Mouse (Mus musculus): Measurements from ENCODE around the gene Odf3l2.

The Odf3l2 gene

DNA sequence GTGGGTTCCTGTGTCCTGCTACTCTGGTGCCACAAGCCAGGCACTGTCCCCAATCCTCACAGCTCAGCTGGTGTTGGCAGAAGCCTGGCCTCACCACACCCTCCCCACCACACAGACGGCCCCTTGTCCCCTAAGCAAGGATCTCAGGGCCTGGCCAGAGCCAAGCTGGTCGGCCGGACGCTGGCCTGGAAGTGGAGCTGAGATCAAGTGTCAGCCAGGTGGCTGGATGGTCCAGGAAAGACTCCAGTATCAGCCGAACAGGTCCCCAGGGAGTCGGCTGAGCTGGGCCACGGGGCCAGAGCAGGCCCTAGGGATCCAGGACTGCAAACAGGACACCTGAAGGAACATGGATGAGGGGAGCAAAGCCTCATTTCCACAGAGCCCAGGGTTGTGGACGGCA, at the start of gene Odf3l2:
Gene Odf3l2, minus strand, starts transcription at position 28 of the 400 bp plus-strand sequence.
- no peak for DNase-seq (ENCODE audit: inconsistent age in 2 of 2, low spot score in 1 of 2)

DNA sequence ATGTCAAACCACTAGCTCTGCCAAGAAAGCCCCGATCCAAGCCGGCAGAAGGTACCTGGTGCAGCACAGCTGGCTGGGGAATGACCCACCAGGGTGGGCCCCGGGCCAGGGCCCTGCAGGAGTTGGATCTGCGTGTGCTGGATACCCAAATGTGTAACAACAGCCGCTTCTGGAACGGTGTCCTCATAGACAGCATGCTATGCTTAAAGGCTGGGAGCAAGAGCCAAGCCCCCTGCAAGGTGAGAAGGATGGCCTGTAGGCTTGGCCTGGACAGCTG, 48.8 kb upstream of the Odf3l2 start:
- DNase-seq (ENCODE audit: inconsistent age in 2 of 2, low spot score in 1 of 2) = no peak

DNA sequence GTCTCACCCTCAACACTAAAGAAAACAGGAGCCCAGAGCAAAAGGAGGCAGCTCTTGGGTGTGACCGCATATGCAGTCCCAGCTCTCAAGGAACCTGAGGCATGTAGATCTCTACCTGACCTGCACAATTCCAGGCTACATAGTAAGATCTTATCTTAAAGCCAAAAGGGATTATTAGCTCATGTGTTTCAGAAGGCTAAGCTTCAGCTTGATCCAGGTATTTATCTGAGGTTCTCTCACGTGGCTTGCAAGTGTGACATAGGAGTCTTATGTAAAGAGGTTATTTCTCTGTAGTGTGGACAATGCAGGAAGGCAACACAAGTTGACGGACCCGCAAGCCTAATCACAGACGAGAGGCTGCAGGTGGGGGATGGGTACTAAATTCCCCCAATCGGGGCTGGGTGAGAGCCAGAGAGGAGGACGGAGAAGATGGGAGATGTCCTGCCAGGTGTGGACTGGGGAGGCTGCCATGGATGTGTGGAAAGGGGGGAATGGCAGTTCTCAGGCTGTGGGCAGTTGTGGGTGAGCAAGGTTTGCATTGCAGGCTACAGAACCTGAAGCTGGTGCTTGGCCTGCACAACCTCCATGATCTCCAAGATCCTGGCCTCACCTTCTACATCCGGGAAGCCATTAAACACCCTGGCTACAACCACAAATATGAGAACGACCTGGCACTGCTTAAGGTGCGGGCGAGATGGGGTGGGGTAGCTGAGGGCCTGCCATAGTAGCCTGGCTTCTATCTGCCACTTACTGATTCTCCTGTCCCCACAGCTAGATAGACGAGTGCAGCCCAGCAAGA, 48.2 kb upstream of the Odf3l2 start:
- DNase-seq (ENCODE audit: inconsistent age in 2 of 2, low spot score in 1 of 2) = no peak

DNA sequence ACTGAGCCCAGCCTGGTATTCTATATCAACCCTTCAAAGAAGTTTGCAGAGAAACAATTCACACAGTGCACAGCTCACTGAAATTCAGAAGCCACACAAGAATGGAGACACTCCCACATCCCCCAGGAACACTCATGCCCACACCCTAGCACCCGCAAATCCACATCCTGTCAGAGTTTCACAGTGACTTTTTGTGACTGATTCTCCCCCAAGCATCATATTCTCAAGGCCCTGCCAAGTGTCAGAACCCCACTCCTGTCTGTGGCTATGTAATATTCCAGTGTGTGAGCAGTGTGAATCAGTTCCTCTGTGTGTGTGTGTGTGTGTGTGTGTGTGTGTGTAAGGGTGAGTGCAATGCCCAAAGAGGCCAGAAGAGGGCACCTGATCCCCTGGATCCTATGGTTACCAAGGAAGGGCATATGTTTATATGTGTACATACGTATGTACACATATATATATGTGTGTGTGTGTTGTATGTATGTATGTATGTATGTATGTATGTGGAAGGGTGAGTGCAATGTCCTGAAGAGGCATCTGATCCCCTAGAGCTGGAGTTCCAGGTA, 46.5 kb upstream of the Odf3l2 start:
- no peak for DNase-seq (ENCODE audit: inconsistent age in 2 of 2, low spot score in 1 of 2)

DNA sequence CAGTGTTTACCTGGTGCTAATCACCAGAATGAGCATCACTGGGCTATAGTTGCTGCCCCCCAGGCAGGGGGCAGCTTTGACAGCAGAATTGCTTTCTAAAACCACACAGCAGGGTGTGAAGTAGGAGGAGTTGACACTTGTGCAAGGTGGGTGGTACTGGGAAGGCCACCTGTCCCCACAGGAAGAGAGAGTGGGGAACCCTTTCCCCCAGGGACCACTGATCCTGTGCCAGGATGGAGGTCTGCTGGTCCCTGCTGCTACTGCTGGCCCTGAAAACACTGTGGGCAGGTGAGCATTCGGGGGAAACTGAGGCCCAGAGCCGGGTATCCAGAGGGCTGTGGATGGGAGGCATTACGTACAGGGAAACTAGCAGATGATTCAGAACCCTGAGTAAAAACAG, 43.6 kb upstream of the Odf3l2 start:
- no peak for DNase-seq (ENCODE audit: inconsistent age in 2 of 2, low spot score in 1 of 2)

DNA sequence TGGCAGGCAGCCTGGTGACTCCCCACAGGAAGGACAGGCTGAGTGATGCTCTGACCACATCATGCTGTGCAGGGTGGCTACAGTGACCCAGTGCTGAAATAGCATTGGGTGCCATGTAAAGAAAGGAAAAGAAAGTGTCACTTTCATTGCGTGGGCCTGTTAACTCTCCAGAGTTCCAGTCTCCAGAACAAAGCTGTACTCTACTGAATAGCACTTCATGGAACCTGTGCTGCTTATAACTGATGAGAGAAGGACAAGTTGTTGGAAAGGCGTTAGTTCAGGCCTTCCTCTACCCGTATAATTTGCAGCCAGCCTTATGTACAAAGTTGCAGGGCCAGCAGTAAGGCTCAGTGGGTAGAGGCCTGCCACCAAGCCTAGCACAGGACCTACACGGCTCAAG, 43.2 kb upstream of the Odf3l2 start, which contains the start of gene Gzmm:
Gene Gzmm, plus strand, starts transcription at position 301 of the 400 bp plus-strand sequence.
- DNase-seq (ENCODE audit: inconsistent age in 2 of 2, low spot score in 1 of 2) = peak in 1 of 2 experiments; percentile 52

DNA sequence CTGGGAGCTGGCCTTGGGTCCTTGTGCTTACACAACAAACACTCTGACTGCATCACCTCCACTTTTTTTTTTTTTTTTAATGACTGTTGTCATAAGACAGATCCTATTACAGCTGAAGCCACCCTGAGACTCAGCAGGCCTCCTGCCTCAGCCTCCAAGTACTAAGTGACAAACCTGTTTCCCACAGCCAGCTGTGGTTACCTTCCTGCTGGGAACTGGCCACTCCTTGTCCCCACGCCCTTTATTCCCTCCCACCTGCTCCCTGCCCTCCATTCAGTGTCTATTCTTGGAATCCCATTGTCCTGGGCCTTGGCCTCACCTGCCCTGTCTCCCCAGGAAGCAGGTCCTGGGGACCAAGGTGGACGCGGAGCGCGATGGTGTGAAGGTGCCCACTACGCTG, 42.0 kb upstream of the Odf3l2 start:
- DNase-seq (ENCODE audit: inconsistent age in 2 of 2, low spot score in 1 of 2) = no peak

DNA sequence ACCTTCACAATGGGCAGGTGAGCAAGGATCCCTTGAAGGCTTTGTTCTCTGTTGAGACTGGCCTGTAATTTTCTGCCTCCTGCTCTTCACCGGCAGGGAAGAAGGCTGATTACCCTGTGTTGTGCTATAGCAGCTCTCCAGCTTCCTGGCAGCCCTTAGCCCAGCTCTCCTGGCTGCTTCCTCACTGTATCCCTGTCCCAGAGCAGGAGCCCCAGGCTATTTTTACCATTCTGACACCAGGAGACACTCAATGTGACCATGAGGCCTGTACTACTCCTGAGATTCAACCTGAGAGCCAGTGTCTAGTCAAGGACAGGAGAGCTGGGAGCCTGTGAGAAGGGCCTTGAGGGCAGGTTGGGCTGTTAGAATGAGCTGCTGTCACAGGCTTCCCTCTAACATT, 41.2 kb upstream of the Odf3l2 start:
- DNase-seq (ENCODE audit: inconsistent age in 2 of 2, low spot score in 1 of 2) = peak in 1 of 2 experiments; percentile 51

DNA sequence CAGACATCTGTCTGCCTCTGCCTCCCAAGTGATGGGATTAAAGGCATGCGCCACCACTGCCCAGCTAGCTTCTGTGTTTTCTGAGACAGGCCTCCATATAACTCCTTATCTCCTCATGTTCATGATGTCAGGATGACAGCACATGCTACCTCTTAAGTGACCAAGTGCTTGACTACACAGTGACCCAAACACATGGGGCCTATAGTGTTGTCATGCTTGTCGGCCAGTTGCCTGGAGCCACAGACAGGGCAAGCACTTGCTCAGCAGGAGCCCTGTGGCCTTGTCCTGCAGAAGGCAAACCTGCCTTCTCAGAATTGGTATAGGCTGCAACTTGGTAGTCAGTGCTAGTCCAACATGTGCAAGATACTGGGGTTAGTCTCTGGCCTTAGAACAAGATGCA, 40.7 kb upstream of the Odf3l2 start:
- DNase-seq (ENCODE audit: inconsistent age in 2 of 2, low spot score in 1 of 2) = no peak

DNA sequence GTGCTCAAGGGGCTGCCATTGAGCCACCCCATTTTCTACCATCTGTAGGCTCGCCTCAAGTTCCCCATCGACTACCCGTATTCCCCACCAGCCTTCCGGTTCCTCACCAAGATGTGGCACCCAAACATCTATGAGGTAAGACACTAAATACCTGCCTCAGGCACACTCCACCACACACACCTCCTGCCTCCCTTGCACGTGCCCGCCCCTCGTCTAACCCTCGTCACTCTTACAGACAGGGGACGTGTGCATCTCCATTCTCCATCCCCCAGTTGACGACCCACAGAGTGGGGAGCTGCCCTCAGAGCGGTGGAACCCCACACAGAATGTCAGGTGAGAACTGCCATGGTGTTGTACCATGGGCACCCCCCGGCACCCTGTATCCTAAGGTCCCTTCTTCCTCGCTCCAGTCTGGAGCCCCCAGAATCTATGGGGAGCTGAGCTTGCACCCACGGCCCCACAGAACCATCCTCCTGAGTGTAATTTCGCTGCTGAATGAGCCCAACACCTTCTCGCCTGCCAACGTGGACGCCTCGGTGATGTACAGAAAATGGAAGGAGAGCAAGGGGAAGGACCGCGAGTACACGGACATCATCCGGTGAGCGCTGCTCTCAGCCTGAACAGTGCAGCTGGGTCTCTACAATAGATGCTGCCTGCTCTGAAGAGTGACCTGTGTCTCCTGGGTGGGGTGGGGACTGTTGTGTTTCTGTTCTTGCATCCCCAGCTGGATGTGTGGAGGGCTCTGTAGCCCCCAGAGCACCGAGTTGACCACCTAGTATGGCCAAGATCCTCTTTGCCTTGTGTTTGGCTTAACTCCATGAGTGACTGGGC, 39.4 kb upstream of the Odf3l2 start:
- no peak for DNase-seq (ENCODE audit: inconsistent age in 2 of 2, low spot score in 1 of 2)

DNA sequence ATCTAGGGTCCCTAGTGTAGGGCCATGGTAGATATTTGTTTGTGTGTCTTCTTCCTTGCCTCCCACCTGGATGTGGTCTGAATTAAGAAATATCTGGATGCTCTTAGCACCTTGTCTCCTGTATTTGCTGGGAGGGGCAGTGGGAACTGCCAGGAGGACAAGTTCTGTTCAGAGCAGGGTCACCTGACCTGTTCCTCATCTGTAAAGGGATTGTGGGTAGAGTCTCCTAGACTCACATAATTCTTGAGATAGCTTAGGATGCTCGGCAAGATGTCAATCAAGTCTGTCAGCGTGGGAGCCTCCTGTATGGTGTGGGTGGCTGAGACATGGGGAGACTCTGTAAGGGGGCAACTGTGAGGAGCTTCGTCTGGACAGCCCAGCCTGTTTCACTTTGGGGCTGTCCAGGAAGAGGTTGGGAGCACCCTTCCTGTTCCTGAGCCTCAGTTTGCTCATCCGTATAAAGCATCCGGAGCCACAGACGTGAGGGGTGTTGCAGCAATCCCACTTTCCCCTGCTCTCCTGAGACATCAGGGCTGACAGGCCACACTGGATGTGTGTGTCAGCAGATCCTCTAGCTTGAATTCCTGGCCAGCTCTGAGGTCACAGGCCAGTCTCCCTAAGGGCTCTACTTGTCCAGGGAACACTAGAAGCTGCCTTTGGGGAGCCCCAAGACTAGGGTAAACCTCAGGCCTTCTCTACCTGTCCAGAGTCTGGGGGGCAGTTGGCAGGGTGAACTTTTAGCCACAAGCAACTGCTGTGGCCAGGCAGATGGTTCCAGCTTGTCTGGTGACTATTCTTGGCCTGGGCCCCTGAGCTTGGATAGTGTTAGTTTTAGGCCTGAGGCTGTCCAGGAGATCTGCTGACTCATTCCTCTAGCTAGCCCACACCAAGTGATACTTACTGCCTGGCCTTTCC, 38.4 kb upstream of the Odf3l2 start:
- DNase-seq (ENCODE audit: inconsistent age in 2 of 2, low spot score in 1 of 2) = peak in 1 of 2 experiments; percentile 76

DNA sequence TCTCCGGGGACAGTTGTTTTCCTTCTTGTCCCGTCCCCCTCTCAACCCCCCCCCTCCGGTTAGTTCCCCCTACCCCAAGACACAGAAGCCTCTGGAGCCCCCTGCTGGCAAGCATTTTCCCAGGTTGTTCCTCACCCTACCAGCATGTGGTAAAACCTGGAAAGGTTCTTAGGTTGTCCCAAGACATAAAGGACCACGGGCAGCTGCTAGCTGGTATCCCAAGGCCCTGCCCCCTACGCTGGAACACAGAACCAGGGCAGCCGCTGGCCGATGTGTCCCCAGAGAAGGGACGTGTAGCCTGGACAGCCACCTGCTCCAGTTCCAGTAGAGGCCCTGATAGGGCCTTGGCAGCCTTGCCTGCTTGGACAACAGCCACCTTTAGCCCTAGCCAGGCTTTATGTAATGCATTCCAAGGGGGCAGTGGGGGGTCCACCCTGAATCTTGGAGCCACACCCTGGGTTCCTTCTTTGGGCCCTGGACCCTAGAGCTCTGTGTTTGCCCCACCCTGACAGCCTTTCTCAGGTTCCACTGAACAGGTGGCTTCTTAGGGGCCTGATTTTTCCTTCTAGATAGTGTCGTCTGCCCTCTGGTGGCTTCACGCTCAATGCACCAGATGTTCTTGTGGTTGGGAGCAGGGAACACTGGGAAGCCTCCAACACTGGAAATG, 37.5 kb upstream of the Odf3l2 start:
- peak; percentile 71 to 89 for DNase-seq (ENCODE audit: inconsistent age in 2 of 2, low spot score in 1 of 2)

DNA sequence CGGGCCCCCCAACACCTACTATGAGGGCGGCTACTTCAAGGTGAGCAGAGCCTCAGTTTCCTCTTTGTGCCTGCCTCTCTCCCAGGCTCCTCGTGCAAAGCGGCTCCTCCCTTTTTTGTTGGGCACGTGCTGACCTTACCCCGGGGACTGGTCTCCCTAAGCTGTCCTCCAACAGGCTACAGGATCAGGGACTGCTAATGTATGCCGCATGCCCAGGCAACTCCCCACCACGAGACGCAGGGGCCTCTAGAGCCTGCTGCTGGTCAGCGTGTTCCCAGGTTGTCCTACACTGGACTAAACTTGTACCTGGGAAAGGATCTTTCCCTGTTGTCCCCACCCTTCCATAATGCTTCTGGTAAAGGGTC, 37.0 kb upstream of the Odf3l2 start:
- peak; percentile 66 to 82 for DNase-seq (ENCODE audit: inconsistent age in 2 of 2, low spot score in 1 of 2)

DNA sequence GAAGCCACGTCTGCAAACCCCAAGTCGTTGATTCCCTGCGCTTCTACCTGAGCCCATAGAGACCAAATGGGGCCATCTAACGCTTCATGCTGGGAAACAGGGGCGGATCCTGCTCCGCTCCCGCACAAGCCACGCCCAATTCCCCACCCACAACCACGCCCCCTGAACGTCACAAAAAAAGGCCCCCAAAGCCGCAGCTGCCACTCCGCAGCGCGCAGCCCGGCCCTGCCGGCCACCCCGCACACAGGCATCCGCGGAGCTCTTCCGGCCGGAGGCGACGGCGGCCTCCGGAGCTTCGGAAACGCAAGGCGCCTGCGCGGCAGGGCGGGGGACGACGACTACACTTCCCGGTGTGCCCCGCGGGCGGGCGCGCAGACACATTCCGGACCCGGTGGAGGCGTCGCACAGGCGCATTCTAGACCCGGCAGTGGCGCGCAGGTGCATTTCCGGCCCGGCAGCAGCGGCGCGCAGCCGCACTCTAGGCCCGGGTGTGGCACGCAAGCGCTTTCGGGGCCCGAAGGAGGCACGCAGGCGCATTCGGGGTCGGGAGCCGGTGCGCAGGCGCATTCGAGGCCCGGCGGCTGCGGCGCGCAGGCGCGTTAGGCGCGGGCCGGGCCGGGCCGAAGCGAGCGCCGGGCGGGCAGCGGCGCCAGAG, 36.2 kb upstream of the Odf3l2 start, which contains the start of gene Cdc34:
Gene Cdc34, plus strand, starts transcription at position 605 of the 655 bp plus-strand sequence.
- peak; percentile 100 for DNase-seq (ENCODE audit: inconsistent age in 2 of 2, low spot score in 1 of 2)

DNA sequence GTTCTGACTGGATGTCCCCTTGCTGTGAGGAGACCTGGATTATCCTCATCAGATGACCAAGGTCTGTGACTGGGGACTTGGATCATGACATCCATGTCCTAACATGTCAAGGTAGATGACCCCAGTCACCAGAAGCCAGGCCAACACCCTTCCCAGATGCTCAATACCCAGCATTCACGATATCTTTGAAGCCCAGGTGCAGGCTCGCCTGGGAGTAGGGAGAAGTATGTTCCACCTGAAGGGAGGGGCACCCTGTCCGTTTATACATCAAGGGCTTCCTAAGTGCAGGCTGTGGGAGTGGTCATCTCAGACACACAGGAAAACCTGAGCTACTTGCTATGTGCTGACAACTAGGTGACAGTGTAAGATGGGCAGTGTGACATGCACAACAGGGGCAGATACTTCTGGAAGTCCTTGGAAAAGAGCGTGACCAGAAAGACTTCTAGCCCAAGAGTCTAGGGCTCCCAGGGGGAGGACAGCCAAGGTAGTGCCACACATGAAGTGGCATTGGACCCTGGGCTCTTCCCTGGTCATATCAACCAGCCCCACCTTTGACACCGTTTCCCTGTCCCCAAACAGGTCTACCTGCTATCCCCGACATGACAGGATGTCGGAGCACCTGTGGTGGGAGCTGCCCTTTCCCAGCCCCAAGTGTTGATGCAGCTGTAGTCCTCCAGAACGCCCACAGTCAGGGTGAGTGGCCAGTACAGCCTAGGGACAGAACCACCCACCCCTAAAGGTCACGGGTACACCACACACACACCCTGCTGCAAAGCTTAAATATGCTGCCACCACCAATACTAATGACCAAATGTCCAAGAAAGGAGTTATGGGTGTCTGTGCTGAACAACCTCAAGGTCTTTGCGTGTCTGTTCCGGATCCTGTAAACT, 35.3 kb upstream of the Odf3l2 start:
- peak in 1 of 2 experiments; percentile 76 for DNase-seq (ENCODE audit: inconsistent age in 2 of 2, low spot score in 1 of 2)

DNA sequence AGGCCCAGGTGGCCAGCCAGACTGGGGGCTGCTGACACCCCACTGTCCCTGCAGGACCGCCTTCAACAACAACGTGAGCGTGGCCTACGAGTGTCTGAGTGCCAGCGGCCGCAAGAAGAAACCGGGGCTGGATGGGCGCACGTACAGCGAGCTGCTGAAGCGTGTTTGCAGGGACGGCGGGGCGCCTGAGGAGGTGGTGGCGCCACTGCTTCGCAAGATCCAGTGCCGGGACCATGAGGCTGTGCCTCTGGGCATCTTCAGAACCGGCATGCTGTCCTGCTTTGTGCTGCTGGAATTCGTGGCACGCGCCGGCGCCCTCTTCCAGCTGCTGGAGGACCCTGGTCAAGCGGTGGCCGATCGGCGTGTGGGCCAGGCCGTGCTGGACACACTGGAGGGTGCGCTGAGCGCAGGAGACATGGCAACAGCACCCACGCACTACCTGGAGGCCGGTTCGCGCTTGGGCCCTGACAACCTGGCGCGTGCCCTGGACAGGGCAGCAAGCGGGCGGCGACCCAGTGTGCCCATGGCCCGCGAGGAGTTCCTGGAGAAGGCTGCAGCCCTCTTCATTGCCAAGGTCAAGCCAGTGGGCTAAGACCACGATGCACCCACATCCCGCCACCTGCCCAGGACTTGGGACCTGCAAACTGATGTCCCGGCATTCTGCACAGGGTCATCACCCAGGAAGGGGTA, 30.0 kb upstream of the Odf3l2 start:
- peak in 1 of 2 experiments; percentile 32 for DNase-seq (ENCODE audit: inconsistent age in 2 of 2, low spot score in 1 of 2)

DNA sequence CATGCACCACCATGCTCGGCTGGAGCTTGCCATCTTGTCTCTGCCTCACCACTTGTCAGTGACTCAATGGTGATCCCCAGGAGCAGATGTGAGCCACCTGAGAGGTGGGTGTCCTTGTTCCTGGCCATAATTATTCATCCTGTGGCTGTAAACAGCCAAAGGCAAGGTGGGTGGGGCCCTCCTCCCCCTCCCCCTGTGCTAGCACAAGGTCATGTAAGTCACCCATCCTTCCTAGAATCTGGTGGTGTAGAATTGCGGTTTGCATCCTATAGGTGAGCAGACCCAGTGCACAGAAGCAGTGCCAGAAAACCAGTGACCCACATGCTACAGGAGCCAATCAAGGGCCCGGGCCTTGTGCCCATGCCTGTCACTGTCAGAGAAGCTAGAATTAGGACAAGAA, 27.5 kb upstream of the Odf3l2 start:
- peak in 1 of 2 experiments; percentile 26 for DNase-seq (ENCODE audit: inconsistent age in 2 of 2, low spot score in 1 of 2)

DNA sequence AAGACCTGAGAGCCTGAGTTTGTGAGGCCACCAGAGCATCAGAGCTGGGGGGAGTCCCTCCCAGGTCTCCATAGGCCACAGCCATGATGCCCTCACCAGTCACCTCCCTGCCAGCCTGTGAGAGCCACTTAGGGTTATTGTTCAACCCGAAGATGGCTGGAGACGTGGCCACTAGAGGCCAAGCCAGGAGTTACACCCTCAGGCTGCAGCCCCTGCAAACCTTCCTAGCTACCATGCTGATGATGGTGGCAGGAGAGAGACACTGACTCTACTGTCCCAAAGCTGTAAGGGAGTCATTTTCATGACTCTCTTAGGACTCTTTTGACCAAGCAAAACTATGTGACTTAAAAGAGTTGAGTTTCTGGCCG, 26.5 kb upstream of the Odf3l2 start:
- peak in 1 of 2 experiments; percentile 26 for DNase-seq (ENCODE audit: inconsistent age in 2 of 2, low spot score in 1 of 2)
